Mouse (Mus musculus) retina, adult 2 months (tissue): Measurements from ENCODE around the gene Mfap1b.
A peak's percentile ranks its signal among the peaks of the same experiment; 100 is the strongest.
"Not testable (repeated sequence)": the region's sequence is repeated elsewhere in the genome, so short reads cannot be mapped to it uniquely, and the experiment has no call there.

Source experiments
- DNase-seq: peaks from one replicate; pipeline ENCODE4 v3.0.0-alpha.2; 2012; ENCODE audit warnings: low read depth, low spot score

The Mfap1b gene

DNA sequence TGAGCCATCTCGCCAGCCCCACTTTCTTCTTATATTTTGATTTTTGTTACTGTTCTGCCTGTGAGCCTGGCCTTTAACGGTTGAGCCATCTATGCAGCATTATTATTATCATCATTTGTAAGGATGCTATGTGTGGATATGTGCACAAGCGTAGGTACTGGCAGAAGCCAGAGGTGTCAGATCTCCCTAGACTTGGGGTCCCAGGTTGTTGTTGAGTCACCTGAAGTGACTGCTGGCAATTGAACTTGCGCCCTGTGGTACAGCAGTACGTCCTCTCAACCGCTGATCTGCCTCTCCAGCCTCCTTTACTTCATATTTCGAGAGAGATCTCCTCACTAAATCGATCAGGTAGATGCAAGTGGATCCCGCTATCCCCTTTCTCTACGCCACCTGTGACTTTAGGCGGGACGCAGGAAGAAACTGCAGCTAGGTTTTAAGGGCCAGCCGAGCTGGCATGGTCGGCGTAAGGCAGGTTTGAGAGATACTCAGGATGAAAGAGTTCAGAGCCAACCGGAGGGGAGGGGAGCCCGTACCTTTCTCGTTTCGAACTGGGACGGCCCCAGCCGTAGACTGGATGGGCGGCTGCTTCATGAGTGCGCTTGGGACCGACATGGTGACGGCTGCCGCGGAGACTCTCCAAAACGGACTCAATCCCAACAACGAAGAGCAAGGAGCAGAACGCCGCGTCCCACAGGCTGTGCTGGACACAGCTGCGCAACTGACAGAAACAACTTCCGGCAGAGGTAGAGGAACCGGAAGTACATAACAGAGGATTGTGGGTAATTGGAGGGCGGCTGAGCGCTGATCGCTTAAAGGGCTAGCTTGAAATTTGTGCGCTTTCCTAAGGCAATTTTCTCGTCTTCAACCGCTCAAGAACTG lies at the start of gene Mfap1b:
Gene Mfap1b (minus strand): TSS at position 767 of the 879 bp plus-strand sequence.
- DNase-seq: peak; percentile 81

DNA sequence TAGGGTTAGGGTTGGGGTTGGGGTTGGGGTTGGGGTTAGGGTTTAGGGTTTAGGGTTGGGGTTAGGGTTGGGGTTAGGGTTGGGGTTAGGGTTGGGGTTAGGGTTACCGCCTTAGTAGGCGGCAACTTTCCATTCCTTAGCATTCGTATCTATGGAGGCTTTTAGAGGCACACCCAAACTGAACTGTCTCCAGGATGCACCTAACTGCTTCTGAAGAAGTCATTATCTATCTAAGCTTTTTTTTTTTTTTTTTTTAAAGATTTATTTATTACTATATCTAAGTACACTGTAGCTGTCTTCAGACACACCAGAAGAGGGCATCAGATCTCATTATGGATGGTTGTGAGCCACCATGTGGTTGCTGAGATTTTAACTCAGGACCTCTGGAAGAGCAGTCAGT lies 49.0 kb upstream of the Mfap1b start:
- not testable (repeated sequence) for DNase-seq

- no peak for DNase-seq
These were observed 48.1 kb upstream of the Mfap1b start for GRCm38 (mm10) chr2:121522006-121522405.

DNA sequence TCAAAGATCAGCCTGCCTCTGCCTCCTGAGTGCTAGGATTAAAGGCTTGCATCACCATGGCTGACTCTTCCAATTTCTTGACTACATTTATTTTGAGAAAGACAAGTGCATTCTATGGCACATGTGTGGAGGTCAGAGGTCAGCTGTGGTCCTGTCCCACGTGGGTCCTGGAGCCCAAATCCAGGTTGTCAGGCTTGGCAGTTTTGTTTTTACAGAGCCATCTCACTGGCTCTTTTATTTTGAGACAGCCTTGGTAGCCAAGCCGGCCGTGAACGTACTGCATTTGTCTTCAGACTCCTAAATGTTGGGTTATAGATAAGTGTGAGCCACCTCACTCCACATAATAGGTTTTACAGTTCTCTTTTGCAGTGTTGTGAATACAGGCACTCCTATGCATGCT lies 44.8 kb upstream of the Mfap1b start:
- not testable (repeated sequence) for DNase-seq

DNA sequence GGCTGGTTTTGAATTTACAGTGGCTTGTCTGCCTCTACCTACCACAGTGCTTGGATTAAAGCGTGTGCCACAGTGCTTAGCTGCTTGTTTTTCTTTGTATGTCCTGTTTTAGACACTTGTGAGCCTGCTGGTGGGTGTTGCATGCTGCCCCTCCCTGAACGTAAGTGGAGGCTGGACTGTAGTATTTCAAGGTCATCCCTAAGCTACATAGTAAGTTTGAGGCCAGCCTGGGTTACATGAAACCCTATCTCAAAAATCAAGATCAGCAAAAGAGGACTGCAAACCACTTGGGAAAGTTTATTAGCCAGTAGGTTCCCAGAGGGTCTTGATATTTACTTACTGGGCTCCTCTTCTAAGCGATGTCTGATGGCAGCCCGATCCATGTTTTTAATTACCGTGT lies 44.2 kb upstream of the Mfap1b start:
- DNase-seq: no peak

GRCm38 (mm10) chr2:121514211-121514610 lies 40.3 kb upstream of the Mfap1b start:
- no peak for DNase-seq

DNA sequence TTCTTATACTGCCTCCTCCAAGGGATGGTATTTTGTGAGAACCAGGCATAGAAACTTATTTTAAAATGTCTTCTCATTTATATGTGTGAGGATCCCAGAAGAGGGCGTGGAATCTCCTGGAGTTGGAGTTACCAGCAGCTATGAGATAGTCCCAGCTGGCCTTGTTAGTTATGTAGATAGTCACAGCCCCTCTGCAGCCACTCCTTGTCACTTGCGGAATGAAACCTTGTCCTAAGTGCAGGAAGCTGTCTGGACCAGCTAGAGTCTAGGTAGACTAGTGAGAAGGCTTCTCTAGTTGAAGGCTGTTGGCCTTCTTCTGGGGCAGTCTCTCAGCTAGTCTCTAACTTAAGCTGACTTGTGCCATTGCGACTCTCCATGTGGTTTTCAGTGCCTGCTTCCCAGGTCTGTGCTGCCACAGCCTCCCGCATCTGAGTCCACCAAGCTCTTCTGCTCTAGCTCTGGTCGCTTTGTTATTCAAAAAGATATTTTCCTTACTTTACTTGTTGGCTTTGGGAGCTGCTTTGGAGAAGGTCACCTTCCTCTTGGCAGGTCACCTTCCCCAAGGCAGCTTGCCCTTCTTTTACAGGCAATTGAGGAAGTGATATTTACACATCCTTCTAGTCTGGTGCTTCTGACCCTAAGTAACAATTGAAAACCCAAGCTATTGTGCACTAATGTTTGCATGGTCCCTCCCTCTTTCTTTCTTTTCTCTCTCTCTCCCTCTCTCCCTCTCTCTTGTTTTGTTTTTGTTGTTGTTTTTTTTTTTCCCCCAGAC lies 39.3 kb upstream of the Mfap1b start:
- not testable (repeated sequence) for DNase-seq

DNA sequence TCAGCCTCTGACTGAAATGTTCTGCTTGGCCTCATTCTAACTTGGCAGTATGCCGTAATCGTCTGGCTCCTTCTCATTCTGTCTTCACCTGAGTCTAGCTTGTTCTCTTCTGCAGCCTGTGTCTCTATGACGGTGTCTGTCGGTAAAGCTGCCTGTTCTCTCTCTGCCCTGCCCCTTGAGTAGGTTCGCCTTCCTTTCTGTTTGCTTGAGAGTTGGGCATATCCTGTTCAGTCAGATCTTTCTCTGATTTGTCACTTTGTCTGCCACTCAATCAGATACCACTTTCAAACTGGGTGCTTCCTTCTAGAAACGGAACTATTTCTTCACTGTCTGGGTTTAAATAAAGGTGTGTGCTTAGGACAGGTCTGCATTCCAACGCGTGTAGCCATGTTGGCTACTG lies 37.5 kb upstream of the Mfap1b start:
- no peak for DNase-seq

GRCm38 (mm10) chr2:121509584-121509983 lies 35.7 kb upstream of the Mfap1b start:
- DNase-seq: no peak

- DNase-seq: no peak
These were observed 34.1 kb upstream of the Mfap1b start for GRCm38 (mm10) chr2:121507951-121508330.

DNA sequence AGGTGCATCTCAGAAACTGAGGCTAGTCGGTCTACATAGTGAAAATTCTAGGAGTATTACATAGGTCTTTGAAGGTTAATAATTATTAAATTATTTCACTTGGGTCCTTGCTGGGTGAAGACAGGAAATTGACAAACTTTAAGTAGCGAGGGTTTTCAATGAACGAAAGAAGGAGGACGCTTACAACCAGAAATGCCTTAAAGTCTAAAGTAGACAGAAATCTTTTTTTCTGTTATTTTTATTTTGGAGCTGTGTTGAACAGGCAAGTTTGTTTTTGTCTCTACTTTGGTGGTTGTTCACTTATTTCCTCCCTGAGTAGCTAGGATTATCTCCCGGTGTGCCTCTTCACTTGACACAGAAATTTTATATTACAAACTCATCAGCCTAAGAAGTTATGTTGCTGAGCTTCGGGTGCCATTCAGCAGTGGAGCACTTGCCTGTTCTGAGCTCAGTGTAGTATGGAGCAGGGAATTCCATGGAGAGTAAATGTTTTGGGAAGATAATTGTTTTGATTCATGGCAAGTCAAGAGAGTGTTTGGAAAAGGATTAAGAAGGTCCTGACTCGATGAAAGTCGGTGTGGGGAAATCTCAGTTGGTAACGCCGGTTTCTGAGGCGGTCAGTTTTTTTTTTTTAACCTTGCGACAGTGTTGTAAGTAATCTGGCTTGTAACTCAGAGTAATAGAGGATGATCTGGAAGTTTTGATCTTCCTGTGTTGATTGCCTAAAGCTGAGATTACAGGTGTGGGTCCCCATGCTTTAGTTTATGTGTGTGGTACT lies 33.5 kb upstream of the Mfap1b start:
- DNase-seq: no peak

- DNase-seq: peak; percentile 81
These were observed 32.3 kb upstream of the Mfap1b start, which contains the start of the genes Mfap1a and Wdr76 for GRCm38 (mm10) chr2:121505942-121506882. Gene Mfap1a, minus strand, starts transcription at chr2:121506665. Gene Wdr76, plus strand, starts transcription at chr2:121506723.

DNA sequence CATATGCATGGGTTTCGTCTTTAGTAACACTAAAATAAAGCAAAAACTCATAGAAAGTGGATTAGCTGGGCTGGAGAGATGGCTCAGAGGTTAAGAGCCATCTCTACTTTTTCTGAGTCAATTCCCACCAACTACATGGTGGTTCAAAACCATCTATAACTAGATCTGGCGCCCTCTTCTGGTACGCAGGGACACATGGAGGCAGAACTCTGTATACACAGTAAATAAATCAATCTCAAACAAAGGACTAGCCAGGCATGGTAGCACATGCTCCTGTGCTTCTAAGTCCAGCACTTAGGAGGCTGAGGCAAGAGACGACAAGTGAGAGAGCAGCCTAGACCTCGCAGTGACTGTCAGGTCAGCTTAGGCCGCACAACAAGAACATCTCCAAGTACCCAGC lies 27.7 kb upstream of the Mfap1b start:
- not testable (repeated sequence) for DNase-seq

GRCm38 (mm10) chr2:121484403-121484802 lies 10.5 kb upstream of the Mfap1b start:
- not testable (repeated sequence) for DNase-seq

DNA sequence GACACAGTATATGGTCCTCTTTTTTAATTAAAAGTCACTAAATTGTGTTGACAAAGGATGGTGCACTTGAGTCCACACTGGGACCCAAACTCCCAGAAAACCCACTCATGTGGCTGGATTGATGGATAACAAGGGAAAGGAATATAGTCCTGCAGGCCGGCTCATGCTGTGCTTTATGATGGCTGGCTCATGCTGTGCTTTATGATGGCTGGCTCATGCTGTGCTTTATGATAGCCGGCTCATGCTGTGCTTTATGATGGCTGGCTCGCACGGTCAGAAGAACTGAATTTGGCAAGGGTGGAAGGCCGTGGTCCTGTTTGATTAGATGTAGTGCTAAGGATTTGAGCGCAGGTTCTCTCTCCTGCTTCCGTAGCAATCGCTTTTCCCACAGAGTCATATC lies 9.7 kb upstream of the Mfap1b start:
- no peak for DNase-seq

GRCm38 (mm10) chr2:121480916-121481315 lies 7.0 kb upstream of the Mfap1b start:
- not testable (repeated sequence) for DNase-seq

DNA sequence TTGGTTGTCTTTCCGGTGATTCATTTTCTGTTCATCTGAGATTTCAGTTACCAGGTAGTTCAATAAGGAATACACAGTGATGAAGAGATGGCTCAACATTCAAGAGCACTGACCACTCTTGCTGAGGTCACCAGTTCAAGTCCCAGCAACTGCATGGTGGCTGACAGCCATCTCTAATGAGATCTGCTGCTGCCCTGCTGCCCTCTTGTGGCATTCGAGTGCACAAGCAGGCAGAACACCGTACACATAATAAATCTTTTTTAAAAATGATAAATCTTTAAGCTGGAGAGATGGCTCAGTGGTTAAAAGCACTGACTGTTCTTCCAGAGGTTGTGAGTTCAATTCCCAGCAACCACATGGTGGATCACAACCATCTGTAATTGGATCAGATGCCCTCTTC lies 6.6 kb upstream of the Mfap1b start:
- no peak for DNase-seq

DNA sequence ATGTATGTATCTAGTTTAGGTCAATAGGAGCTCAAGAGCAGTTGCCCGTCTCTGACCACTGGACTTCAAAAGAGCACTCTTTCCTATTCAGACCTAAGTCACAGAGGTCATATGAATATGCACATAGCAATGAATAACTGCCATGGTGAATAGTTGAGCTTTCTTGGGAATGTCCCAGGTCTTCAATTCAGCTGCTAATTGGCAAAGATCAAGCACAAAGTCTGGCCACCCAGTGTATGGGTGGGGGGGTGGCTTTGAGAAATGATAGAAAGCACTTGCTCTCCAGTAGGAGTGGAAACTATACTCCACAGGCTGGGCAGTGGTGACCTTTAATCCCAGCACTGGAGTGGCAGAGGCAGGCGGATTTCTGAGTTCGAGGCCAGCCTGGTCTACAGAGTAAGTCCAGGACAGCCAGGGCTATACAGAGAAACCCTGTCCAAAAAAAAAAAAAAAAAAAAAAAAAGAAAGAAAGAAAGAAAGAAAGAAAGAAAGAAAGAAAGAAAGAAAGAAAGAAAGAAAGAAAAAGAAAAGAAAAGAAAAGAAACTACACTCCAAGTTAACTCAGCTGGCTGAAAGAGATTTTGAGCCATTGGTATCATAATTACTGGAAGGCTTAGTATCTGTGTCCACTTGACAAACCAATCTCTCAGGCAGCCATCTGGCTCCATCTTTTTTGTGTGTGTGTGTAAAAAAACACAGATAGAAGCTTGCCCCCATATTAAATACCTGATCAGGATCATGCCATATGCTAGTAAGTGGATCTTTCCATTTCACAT lies 3.8 kb upstream of the Mfap1b start:
- DNase-seq: no peak

DNA sequence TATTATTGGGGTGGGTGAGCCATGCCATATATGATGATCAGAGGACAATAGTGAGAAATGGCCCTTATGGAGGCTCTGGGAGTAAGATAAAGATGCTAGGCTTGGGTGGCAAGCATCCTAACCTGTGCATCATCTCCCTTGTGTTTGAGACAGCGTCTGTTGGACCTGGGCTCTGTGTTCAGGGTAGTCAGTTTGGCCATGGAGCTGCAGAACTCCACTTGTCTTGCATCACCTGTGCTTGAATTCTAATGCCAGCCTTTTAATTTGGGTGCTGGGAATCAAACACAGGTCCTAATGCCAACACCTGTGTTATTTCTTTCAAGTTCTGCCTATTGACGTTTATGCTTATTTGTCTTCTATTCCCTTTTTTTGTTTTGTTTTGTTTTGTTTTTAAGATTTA lies 1.4 kb upstream of the Mfap1b start:
- DNase-seq: not testable (repeated sequence)

- no peak for DNase-seq
These were observed 291 bp upstream of the Mfap1b start for GRCm38 (mm10) chr2:121474180-121474535.
